Mouse (Mus musculus): ENCODE data around the gene Kat5. TPM values are rescaled to one million over a fixed set of nuclear protein-coding genes. Genes with fewer than 3 reads are reported as not detected.

Kat5 gene
- 26.7 and 57.5 TPM in 2 replicates for polyA plus RNA-seq (2012; ENCODE audit: insufficient read depth, low replicate concordance)

- Histone ChIP-seq H3K4me1 (peaks cover 84% of the 10 kb centered on the region), H3K4me3 (replicated peaks) (peak within 1 kb of the TSS; percentile 96), H3K36me3 (replicated peaks; ENCODE audit: low read length) (peaks cover 43% of the 10 kb centered on the region), H3K27me3 (replicated peaks) (no peaks in the 10 kb centered on the region), H3K9me3 (no peaks in the 10 kb centered on the region)
- TF ChIP-seq GATA1 (IDR thresholded peaks at IDR 0.05; ENCODE audit: borderline replicate concordance, low read length) (no peak), FLI1 (IDR thresholded peaks at IDR 0.05; ENCODE audit: low read length) (peak; percentile 86; the same call in 1 of the 2 replicates)
Observed at GRCm38 (mm10) chr19:5609547-5610404, at the start of gene Kat5. Kat5 (minus strand) TSS chr19:5610237.

- TF ChIP-seq FLI1 (IDR thresholded peaks at IDR 0.05; ENCODE audit: low read length) (no peak), GATA1 (IDR thresholded peaks at IDR 0.05; ENCODE audit: borderline replicate concordance, low read length) (no peak)
- Histone ChIP-seq H3K27me3 (replicated peaks) (no peaks in the 10 kb centered on the region), H3K9me3 (no peaks in the 10 kb centered on the region), H3K36me3 (replicated peaks; ENCODE audit: low read length) (peaks cover 94% of the 10 kb centered on the region), H3K4me3 (replicated peaks) (peak overlapping the region; percentile 24), H3K4me1 (peaks cover 27% of the 10 kb centered on the region)
Observed at GRCm38 (mm10) chr19:5654720-5655298, 44.8 kb upstream of the Kat5 start.

- H3K36me3 ChIP-seq (replicated peaks; ENCODE audit: low read length), result peaks cover 93% of the 10 kb centered on the region
Observed at GRCm38 (mm10) chr19:5653969-5654719, 44.1 kb upstream of the Kat5 start.

GRCm38 (mm10) chr19:5652570-5652969, 42.5 kb upstream of the Kat5 start:
- H3K27me3 ChIP-seq (replicated peaks), result no peaks in the 10 kb centered on the region
- no peaks in the 10 kb centered on the region for H3K9me3 ChIP-seq
- peaks cover 35% of the 10 kb centered on the region for H3K4me1 ChIP-seq
- TF ChIP-seq GATA1 (IDR thresholded peaks at IDR 0.05; ENCODE audit: borderline replicate concordance, low read length) (no peak), FLI1 (IDR thresholded peaks at IDR 0.05; ENCODE audit: low read length) (no peak)
- no peak overlapping the region for H3K4me3 ChIP-seq (replicated peaks)
- peaks cover 89% of the 10 kb centered on the region for H3K36me3 ChIP-seq (replicated peaks; ENCODE audit: low read length)

More at GRCm38 (mm10) chr19:5653969-5654719, 44.1 kb upstream of the Kat5 start:
- TF ChIP-seq FLI1 (IDR thresholded peaks at IDR 0.05; ENCODE audit: low read length), result no peak
- TF ChIP-seq GATA1 (IDR thresholded peaks at IDR 0.05; ENCODE audit: borderline replicate concordance, low read length), result no peak
- Histone ChIP-seq H3K9me3 (no peaks in the 10 kb centered on the region), H3K27me3 (replicated peaks) (no peaks in the 10 kb centered on the region), H3K4me1 (peaks cover 28% of the 10 kb centered on the region), H3K4me3 (replicated peaks) (no peak overlapping the region)

GRCm38 (mm10) chr19:5651502-5652274, 41.7 kb upstream of the Kat5 start:
- Histone ChIP-seq H3K4me3 (replicated peaks) (no peak overlapping the region), H3K27me3 (replicated peaks) (no peaks in the 10 kb centered on the region), H3K4me1 (peaks cover 39% of the 10 kb centered on the region), H3K36me3 (replicated peaks; ENCODE audit: low read length) (peaks cover 90% of the 10 kb centered on the region), H3K9me3 (no peaks in the 10 kb centered on the region)
- TF ChIP-seq GATA1 (IDR thresholded peaks at IDR 0.05; ENCODE audit: borderline replicate concordance, low read length) (no peak), FLI1 (IDR thresholded peaks at IDR 0.05; ENCODE audit: low read length) (no peak)

GRCm38 (mm10) chr19:5649298-5649741, 39.3 kb upstream of the Kat5 start:
- Histone ChIP-seq H3K27me3 (replicated peaks) (no peaks in the 10 kb centered on the region), H3K36me3 (replicated peaks; ENCODE audit: low read length) (peaks cover 90% of the 10 kb centered on the region), H3K4me3 (replicated peaks) (peak overlapping the region; percentile 87), H3K9me3 (no peaks in the 10 kb centered on the region), H3K4me1 (peaks cover 40% of the 10 kb centered on the region)
- TF ChIP-seq GATA1 (IDR thresholded peaks at IDR 0.05; ENCODE audit: borderline replicate concordance, low read length) (no peak), FLI1 (IDR thresholded peaks at IDR 0.05; ENCODE audit: low read length) (no peak)

GRCm38 (mm10) chr19:5648401-5649297, 38.6 kb upstream of the Kat5 start:
- Histone ChIP-seq H3K36me3 (replicated peaks; ENCODE audit: low read length) (peaks cover 90% of the 10 kb centered on the region), H3K4me3 (replicated peaks) (peak overlapping the region; percentile 87)
- TF ChIP-seq GATA1 (IDR thresholded peaks at IDR 0.05; ENCODE audit: borderline replicate concordance, low read length) (no peak), FLI1 (IDR thresholded peaks at IDR 0.05; ENCODE audit: low read length) (no peak)

GRCm38 (mm10) chr19:5647791-5648190, 37.8 kb upstream of the Kat5 start:
- Histone ChIP-seq H3K4me1 (peaks cover 44% of the 10 kb centered on the region), H3K9me3 (no peaks in the 10 kb centered on the region), H3K36me3 (replicated peaks; ENCODE audit: low read length) (peaks cover 89% of the 10 kb centered on the region), H3K4me3 (replicated peaks) (no peak overlapping the region), H3K27me3 (replicated peaks) (no peaks in the 10 kb centered on the region)
- TF ChIP-seq FLI1 (IDR thresholded peaks at IDR 0.05; ENCODE audit: low read length), result no peak
- TF ChIP-seq GATA1 (IDR thresholded peaks at IDR 0.05; ENCODE audit: borderline replicate concordance, low read length), result no peak

More at GRCm38 (mm10) chr19:5648401-5649297, 38.6 kb upstream of the Kat5 start:
- Histone ChIP-seq H3K9me3 (no peaks in the 10 kb centered on the region), H3K27me3 (replicated peaks) (no peaks in the 10 kb centered on the region), H3K4me1 (peaks cover 44% of the 10 kb centered on the region)
